Mouse (Mus musculus): ENCODE data around the gene Tk1.

DNA sequence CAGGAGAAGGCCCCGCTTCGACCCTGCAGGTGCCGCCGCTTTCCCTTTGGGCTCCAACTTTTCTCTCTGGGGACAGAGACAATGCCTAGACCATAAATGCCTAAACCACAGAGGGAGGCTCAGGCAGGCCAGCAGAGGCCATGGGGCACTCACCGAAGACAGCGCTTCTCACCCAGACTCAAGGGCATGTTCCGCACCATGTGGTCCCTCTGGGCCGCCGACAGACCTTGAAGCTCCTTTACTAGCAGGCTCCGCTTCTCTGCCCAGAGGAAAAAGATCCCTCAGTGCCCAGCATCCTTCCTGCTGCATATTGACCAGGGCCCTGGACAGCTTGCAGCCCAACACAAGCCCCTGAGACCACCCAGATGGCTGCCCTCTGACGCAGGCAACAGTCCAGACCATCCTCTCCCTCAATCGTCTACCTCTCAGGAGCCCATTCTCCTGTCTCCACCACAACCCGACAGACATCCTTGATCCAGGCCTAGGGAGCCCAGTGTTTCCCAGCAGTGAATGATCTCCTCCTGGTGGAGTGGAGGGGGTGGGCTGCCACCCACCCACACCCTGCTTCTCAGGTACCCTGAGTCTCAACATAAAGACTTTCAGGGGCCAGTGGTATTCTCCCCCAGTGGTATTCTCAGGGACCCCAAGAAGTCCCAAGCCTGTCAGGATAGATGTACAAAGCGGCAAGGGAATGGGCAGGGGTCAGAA is 49.7 kb downstream of the Tk1 start:
- TF ChIP-seq GATA1 (IDR thresholded peaks at IDR 0.05; ENCODE audit: low read length): no peak
- no peak for TF ChIP-seq TAL1 (IDR thresholded peaks at IDR 0.05; ENCODE audit: low read length)

All from erythroblast, embryonic 14.5 days (primary cell).